Mouse (Mus musculus) liver, postnatal 0 days (tissue): Measurements from ENCODE around the gene Rps21.

ENCODE experiments used
- CTCF ChIP-seq: sonication (generic); IDR thresholded peaks from 2 replicates; pipeline ENCODE4 v1.5.1; 2016; ENCODE audit warnings: antibody characterized with exemption, low read depth
- EP300 ChIP-seq: IDR thresholded peaks from 2 replicates; pipeline ENCODE4 v1.6.1; 2016; ENCODE audit warnings: antibody characterized with exemption, low read depth, mild to moderate bottlenecking

DNA sequence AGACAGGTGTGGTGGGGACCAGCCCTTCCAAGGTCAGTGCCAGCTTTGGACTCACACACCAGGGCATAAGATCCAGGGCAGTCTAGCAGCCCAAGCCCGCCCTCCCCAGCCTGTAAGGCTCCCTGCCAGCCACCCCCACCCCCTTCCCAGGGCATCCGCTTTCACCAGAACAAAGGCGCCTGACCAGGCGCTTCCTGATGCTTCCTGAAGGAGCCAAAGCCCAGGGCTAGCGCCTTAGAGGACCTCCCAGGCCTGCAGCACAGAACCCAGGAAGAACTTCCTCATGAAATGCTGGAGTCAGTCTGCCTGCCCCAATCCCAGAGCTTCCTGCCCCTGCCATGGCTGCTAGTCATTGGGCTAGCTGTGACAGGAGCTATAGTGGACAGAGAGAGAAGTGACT is 38.5 kb upstream of the Rps21 start:
- TF ChIP-seq CTCF (no peak), EP300 (no peak)
